Mouse (Mus musculus) CD8-positive naive resting alpha-beta T cell, adult 2 months (primary cell): ENCODE results near the gene Adamts15.

Experiments
- DNase-seq, 2 experiments: peaks; one replicate each; pipeline ENCODE4 v3.0.0; 2022; ENCODE audit warnings: low read depth in 2 of 2, low spot score in 2 of 2

Gene Adamts15

DNA sequence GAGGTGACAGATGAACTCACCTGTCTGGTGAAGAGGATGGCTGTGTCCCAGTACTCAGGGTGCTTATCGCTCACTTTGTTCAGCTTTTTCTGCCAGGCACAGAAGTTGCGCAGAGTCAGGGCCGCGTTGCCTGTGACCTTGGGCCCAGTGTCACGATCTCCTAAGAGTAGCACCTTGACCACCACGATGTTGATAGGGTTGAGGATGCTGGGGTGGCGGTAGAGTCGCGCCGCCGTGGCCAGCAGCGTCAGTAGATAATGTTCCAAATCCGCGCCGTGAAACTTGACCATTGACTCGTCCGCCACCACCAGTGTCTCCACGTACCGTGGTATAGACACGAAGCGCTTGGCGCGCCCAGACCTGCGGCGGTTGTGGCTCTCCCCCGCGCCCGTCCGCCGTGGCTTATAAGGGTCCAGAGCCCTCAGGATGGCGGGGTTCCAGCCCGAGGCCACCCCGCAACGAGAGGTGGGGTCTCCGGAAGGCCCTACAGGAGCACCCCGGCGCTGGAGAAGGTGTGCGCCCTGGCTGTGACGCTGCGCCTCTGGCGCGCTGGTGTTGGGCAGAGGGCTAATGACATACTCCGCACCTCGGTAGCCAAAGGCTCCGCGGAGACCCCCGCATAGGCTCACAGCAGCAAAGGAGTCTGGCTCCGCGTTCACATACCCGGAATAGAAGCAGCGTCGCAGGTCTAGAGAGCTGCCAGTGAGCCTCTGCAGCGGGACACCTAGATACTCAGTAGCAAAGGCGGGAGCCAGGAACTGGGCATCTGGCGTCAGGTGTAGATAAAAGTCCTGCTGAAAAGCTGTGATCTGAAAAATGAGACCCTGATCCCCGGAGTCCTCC is 770 bp downstream of the Adamts15 start:
- no peak for DNase-seq

DNA sequence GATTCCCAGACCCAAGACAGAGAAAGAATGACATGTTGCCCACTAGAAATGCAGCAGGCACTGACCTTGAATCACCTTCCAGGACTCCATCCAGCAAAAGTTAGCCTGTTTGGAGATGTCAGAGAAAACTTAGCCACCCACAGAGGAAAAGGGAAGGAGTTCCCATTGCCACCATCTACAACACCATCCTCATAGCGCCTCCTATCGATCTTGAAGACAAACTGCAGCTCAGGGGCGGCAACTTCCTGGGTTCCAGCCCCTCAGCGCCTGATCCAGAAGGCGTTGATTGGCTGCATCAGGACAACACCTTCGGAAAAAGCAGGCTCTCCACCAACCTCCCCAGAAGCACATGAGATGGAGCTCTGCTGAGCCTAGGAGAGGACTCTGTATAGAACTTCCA is 1.5 kb downstream of the Adamts15 start:
- DNase-seq: no peak

DNA sequence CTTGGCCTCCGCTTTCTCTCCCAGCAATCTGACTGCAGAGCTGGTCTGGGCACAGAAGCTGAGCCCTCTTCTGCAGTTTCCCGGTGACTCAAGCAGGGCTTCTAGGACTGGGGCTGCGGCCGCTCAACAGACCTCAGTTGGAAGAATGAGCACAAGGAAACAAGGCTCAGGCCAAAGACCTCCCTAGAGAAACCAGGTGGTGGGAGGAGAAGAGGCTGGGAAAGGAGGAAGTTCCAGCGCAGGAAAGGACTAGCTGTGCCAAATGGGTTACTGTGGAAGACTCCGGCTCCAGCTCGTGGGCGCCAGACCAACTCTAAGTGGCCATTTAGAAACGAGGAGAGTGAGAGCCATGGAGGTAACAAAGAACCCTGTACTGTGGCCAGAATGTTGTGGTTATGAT is 2.6 kb downstream of the Adamts15 start:
- DNase-seq: no peak

DNA sequence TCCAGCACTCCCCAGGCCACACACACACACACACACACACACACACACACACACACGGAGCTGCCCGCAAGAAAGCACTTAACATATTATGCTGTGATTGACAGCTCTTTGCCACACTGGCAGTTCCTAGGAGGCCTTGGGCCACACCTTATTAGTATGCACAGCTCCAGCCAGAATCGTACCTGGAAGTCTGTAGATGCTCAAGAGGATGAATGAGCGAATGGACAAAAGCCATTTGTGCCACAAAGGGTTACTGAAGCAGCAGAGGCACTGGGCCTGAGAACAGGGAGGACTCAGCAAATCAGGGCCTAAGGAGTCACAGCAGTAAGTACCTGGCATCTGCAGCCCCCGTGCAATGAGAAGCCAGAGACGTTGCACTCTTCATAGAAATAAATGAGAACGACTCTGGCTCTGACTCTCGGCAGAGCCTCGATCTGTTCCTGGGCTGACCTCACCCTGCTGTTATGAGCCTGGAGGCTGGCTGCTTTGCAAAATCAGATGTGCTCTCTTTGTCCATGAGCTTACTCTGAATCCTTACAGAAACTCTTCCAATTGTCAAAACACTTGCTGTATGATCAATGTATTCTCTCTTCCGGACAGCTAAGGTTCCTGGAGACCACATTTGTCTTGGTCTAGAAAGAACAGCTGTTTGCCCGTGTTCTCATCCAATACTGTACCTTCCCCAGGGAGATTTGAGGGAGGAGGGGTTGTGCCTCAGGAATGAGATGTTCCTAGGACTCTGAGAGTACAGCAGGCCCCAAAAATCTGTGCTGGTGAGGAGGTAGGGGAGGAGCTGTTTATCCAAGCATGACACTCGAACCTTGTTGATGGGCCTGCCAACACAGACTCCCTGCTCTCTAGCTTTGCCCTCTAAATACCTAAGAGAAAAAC is 3.5 kb downstream of the Adamts15 start:
- no peak for DNase-seq

DNA sequence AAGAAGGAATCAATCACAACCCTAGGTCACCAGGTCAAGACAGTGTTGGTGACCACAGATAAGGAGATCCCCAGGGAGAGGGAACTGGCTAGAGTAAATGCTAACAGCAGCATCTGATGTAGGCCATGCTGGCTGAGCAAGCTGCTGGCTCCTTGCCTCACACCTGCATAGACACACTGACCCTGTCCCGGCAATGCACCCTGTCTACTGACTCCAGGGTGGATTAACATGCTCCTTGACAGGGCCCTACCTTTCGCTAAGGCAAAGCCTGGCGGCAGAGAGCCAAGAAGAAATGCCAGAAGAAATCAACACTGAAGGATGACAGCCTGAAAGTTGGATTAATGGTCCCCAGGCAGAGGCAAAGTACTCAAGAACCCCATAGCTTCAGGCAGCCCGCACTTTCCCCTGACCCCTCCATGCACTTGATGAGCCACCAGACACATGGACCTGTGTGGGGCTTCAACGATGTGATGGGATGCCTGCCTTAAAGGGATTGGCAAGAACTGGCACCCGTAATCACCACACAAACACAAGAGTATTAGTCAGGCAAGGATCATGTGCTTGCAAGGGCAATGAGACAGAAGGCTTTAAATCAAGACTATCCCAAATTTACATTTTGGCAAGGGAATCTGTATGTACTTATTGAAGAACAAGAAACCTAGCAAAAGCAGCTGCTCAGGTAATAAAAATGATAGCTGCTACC is 5.8 kb downstream of the Adamts15 start:
- no peak for DNase-seq

DNA sequence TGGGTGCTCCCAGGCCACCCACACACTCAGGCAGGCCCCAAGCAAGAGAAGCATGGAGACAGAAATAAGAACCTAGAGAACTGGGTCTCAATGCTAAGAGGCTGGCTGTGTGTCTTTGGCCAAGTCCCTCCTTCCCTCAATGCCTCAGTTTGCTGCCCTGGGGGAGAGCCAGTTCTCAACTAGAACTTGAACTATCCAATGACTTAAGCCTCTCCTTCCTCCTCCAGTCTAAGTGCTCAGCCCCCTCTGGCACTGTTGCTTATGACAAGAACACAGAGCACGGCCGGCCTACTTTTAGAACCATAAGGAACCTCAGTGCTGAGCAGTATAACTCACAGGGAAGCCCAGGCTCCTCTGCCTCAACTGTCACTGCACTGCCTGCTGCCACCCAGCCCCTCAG is 8.0 kb downstream of the Adamts15 start:
- no peak for DNase-seq

DNA sequence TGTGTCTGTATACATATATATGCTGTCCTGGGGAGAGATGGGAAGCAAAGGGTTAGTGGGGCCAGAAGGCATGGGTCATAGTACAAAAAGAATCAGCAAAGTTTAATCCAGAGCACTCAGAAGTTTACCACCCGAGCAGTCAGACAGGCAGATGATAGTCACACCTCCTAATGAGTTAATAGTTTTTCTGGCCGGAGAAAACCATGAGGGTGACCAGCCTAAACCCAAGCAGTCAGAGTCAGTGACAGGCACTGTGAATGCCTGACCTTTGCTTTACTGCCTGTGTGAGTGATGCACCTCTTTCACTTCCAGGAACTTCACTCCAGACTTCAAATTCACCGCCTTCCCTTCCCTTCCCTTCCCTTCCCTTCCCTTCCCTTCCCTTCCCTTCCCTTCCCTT is 8.8 kb downstream of the Adamts15 start:
- no peak for DNase-seq

DNA sequence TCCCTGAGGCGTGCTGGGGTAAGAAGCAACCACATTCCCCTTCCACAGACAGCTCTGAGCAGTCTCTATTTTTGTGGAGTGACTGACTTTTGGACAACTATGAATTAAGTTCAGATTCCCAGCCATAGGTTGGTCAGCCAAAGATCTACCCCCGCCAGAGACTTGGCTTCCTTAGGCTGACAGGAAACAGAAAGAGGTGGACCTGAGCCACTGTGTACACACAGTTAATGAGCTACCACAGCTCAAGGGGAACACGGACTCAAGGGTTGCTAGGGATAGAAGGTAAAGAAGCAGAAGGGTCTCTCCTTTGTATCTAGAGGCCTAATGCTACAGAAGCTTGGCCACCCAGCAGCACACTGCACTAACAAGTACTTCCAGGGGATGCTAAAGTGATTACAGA is 10.1 kb downstream of the Adamts15 start:
- DNase-seq: no peak

DNA sequence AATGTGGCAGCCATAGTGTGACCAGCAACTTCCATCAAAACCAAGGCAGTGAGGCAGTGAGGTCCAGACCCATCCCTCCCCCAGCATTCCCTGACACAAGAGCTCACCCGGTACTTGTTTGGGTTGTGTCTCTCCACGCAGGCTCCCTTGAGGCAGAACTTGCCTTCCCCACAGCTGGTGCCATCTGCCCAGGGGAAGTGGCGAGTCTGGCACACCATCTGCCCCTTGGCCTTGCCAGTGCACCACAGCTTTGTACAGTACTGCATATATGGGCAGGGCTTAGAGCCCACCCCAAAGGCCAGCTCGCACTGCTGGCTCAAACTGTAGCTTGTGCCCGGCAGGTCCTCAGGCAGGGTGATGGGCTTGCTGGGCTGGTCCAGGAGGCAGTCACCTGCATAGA is 11.8 kb downstream of the Adamts15 start:
- no peak for DNase-seq

DNA sequence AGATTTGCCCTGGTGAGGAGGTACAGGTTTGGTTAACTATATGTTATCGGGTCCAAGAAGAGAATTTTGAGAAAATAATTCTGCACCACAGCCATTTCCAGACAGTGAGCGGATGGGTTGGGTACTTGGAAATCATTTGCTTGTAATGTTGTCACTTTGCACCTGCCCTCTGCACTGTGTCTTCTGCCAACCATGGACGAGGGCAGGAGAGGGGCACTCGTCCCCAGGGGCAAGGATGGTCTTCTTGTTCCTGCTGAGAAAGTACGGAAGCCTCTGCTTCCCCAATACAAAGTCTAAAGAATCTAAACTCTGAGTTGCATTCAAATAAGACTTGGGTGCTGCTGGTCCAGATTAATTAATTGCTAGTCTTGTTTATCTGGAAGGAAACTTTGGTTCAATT is 13.3 kb downstream of the Adamts15 start:
- DNase-seq: no peak

DNA sequence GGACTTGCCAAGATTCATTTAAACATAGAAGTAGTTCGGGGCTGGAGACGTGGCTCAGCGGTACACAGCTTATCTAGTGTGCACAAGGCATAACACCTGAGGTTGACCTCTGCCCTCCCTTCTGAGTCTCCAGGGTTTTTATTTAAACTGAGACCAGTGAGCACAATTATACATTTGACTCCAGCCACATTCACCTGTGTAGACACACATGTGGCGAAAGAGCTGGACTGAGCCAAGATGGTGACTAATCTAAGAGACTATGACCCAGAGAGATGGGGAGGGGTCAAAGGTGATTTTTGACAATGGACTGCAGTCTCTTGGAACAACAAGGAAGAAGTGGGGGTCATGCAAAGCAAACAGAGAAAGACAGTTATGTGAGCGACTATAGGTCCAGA is 14.0 kb downstream of the Adamts15 start:
- DNase-seq: no peak

DNA sequence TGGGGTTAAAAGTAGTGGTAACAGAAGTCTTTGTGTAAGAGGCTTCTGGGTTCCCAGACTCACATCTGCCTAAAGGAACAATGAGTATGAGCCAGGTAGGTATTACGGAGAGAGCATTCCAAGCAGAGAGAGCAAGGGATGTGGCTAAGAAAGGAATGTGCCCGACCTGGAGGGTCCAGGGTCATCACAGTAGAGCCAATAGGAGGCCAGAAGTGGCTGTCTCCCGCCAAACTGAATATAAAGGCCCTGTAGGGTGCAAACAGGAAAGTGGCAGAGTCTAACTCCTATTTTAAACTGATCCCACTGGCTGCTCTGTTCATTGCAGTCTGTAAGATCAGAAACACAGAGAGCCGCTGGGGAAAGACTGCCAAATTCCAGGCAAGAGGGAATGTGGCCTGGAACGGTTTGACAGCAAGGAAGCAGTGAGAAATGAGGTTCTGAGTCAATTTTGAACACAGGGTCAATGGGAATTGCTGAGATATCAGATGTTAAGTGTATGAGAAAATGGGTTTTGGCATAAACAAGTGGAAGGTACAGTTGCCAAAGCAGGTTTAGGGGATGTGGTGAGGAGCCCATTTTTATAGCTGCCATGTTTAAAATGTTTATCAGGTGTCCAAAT is 14.5 kb downstream of the Adamts15 start:
- no peak for DNase-seq

DNA sequence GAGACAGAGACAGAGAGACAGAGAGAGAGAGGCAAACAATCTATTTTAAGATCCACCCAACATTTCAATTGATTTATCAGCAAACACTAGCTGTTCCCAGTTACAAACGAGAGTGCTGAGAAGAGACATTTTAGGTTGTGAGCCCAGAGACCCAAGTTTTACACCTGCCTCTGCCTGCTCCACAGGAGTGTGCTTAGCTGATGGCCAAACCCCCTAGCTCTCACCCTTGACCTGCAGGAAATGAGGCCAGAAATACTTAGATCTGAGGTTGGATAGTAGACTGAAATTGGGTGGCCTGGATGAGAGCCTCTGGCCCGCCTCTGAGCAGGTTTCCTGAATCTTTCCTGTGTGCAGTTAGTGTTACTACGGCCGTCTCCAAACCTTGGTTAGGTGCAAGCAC is 15.8 kb downstream of the Adamts15 start:
- DNase-seq: no peak

DNA sequence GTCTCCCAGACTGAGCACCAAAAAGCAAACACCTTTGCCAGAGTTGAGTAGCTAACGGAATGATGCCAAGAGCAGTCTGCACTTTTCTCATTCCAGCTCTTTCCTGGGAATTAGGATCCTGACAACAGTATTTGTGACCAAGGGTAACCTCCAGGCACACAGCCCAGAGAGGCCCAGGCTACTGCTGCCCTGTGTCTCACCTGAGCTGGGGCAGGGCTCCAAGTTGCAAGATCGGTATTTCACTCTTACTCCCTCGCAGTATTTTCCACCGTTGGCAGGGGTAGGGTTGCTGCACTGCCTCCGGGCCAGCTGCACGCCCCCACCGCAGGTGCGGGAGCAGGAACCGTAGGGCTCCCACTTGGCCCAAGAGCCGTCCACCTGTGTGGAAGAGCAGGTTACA is 16.4 kb downstream of the Adamts15 start:
- DNase-seq: no peak

DNA sequence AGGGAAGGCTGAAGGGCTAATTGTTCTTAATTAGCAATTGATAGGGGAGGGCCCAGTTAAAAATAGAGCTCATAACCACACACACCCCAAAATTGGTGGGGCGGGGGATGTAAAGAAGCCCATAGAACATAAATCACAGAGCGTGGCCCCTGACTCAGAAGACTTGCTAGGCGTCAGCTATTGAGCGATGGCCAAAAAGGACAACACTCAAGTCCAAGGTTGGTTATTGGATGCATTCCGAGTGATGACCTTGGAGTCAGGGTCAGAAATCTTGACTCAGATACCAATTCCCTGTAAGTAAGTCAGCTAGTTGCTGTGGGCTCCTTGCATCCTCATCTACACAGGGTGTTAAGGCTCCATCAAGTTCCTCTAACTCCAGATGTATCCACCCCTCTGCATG is 19.0 kb downstream of the Adamts15 start:
- no peak for DNase-seq

DNA sequence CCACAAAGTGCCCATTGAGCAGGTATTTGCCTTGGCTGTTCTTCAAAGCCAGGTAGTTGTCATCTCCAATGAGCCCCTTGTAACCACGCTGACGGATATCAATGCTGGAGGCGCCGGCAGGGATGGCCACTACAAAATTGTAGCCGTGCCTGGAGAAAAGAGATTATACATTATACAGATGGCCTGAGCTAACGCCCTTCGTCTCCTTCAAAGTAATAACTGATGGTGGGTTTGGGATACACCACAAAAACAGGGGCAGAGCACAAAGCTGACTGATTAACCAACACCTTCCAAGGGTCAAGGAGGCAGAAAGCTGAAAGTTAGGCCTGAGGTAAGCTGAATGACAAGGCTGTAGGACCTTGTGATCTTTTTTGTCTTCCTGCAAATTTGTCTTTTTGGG is 19.6 kb downstream of the Adamts15 start:
- no peak for DNase-seq

DNA sequence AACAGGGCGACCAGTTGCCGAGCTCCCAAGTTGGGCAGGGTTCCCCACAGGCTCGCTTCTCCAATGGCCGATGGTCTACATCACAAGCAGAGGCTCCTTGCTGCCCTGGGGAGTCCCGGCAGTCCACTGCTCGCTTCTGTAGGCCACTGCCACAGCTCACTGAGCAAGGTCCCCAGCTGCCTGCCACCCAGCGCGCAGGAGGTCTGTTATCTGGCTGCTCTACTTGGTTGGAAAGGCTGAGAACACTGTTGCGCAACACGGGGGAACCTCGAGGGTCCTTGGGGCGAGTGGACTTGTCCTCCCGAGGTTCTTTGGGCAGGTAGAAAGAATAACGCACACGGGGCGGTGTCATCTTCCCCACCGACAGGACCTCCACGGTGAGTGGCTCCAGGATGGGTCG is 20.1 kb downstream of the Adamts15 start:
- DNase-seq: no peak

DNA sequence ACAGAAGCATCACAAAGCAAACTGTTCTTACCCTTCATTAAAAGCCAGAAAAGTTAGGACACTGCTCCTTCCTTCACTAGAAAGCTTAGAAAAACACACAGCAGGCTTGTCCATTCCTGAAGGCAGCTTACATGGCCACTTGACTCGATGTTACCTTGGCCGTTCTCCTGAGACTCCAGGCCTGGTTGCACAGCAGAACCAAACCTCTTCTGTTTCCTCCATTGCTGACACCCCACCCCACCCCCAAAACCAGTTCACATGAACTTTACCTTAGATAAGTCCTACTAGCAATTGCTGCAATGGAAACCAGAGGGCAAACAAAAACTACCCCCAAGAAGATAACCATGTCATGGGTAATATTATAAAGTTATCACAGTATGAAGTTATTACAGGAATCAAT is 25.1 kb downstream of the Adamts15 start:
- DNase-seq: no peak

DNA sequence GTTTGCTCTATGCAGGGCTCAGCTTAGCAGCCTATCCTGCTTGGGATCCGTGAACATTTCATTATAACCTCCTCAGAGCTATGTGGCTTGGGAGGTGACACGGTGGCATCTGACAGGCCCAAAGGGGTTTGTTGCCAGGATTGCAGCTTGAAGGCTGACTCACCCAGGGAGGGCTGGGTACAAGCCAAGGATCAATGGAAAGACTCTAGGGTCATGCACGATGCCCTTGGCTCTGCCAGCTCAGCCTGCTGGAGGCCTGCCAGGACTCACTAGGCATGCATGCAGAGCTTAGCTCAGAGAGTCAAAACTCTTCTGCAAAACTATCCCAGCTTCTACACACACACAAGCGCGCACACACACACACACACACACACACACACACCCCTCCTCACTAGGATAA is 25.5 kb downstream of the Adamts15 start:
- no peak for DNase-seq

DNA sequence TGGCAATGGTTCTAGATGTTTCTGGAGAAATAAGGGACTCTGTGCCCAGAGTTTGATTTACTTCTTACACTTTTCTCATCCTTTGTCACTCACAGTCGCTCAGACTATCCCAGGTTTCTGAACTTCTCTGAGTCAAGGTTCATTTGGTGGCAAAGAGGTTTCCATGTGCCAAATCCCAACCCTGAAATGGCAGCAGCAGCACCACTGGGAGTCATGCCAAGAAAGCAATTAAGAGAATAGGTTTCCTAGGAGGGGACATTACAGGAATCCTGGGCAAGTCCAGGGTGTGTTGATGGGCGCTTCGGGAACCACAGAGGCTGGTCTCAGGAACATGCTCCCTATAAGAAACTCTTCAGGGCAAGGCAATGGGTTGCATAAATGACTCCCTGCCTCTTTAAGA is 26.6 kb downstream of the Adamts15 start:
- no peak for DNase-seq

DNA sequence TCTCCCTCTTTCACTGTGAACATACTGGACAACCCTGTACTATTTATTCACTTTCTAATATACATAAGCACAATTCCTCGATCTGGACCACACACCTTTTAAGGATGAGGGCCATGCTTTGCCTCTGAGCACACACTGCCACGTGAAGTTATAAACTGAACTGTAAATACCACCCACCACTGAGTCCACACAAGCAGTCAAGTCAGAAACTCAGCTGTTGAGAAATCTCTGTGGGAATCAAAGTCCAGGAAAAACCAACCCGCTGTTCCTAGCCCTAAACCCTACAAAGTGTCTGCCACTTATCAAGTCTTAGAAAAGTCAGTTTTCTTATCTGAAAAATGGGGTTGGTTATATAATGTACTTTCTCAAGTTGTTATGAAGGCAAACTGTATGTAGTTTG is 36.0 kb downstream of the Adamts15 start:
- DNase-seq: no peak
